In genomic region chr16:92946554-92946953, GRCm38 (mm10) we compare ENCODE assay signal across 14 mouse cellular contexts.
DNase-seq lines count a peak whose midpoint lies in the region; TF ChIP-seq lines count a peak whose summit lies in the region.
"Had no signal": no experiment of that assay in that cellular context is flagged by ENCODE, and none has a peak within 500 bp of the region (broad histone marks: within the 10 kb centered on the region; RNA-seq: fewer than 3 reads in every experiment).

No protein-coding gene starts in this region.

- H3K27me3 ChIP-seq in thymus, adult 2 months (ENCODE audit: control insufficient read depth, insufficient read depth, low read length) = no peaks in the 10 kb centered on the region
- H3K27me3 ChIP-seq: embryonic facial prominence, embryonic 12.5 days; limb, embryonic 15.5 days; lung, embryonic 15.5 days had no signal

- no peak for TF ChIP-seq CTCF in thymus, adult 2 months (IDR thresholded peaks at IDR 0.05; ENCODE audit: borderline replicate concordance, control insufficient read depth, extremely low read depth, insufficient read depth, low read length, poor library complexity)

- no peaks in the 10 kb centered on the region for H3K36me3 ChIP-seq in thymus, adult 2 months (ENCODE audit: control insufficient read depth, insufficient read depth, low read length)
- H3K36me3 ChIP-seq: embryonic facial prominence, embryonic 12.5 days; forebrain, embryonic 10.5 days; limb, embryonic 15.5 days; lung, embryonic 15.5 days had no signal

- TF ChIP-seq POLR2A in thymus, adult 2 months (IDR thresholded peaks at IDR 0.05; ENCODE audit: control insufficient read depth, extremely low read depth, insufficient read depth, low read length, poor library complexity) = no peak

- peaks cover 5% of the 10 kb centered on the region for H3K4me1 ChIP-seq in thymus, adult 2 months (replicated peaks; ENCODE audit: control insufficient read depth, insufficient read depth, low read length)
- H3K4me1 ChIP-seq: embryonic facial prominence, embryonic 12.5 days; forebrain, embryonic 10.5 days; limb, embryonic 15.5 days; lung, embryonic 15.5 days had no signal

- WGBS in thymus, adult 2 months = 50% methylated on average over 4 of the region's 4 CpGs

- DNase-seq in B cell, adult 2 months = peak; percentile 32 to 40
- peak; percentile 4 for DNase-seq in ES-CJ7 (ENCODE audit: low read depth, low spot score)
- DNase-seq in lung, postnatal 36 days = peak; percentile 15
- peak; percentile 56 for DNase-seq in thymus, adult 2 months
- DNase-seq in kidney, postnatal 10 days = no peak
- DNase-seq in heart, adult 18-20 months = no peak
- no peak for DNase-seq in layer of hippocampus, postnatal 10 days (ENCODE audit: low spot score in 2 of 2)
- DNase-seq: cerebellum, postnatal 10 days; kidney, postnatal 36 days; right cerebral cortex, postnatal 4 days had no signal

- no peak overlapping the region for H3K4me3 ChIP-seq in thymus, adult 2 months (ENCODE audit: control insufficient read depth, insufficient read depth, low read length)
- H3K4me3 ChIP-seq: embryonic facial prominence, embryonic 12.5 days; forebrain, embryonic 10.5 days; limb, embryonic 15.5 days; lung, embryonic 15.5 days had no signal

- no peak overlapping the region for H3K27ac ChIP-seq in thymus, adult 2 months (ENCODE audit: control insufficient read depth, insufficient read depth, low read length)
- H3K27ac ChIP-seq: embryonic facial prominence, embryonic 12.5 days; forebrain, embryonic 10.5 days; limb, embryonic 15.5 days; lung, embryonic 15.5 days had no signal

Comparison
In these comparisons a context has a peak if more than half of its experiments do, and no peak if none do; other contexts are left out.
1. DNase-seq: peak in B cell, adult 2 months (2 of 2), ES-CJ7 (single experiment), lung, postnatal 36 days (single experiment) and thymus, adult 2 months (single experiment); none in kidney, postnatal 10 days (single experiment), heart, adult 18-20 months (0 of 2) and layer of hippocampus, postnatal 10 days (0 of 2).